Mouse (Mus musculus) erythroblast, embryonic 14.5 days (primary cell): ENCODE data around the gene Mfng.

Experiments used
- GATA1 ChIP-seq: IDR thresholded peaks from 2 replicates; pipeline ENCODE4 v1.6.1; 2012; ENCODE audit warnings: low read length, inconsistent platforms, mixed read lengths
- TAL1 ChIP-seq: IDR thresholded peaks from 3 replicates; pipeline ENCODE4 v1.6.1; 2012; ENCODE audit warnings: low read length, inconsistent platforms, mixed read lengths

GRCm38 (mm10) chr15:78784520-78784919 lies 11.2 kb upstream of the Mfng start:
- TF ChIP-seq TAL1 (no peak), GATA1 (no peak)
